Mouse (Mus musculus): ENCODE results near the gene Rnf157. TPM values are rescaled to one million over a fixed set of nuclear protein-coding genes. Genes with fewer than 3 reads are reported as not detected.
A peak's percentile ranks its signal among the peaks of the same experiment; 100 is the strongest.

Gene Rnf157
- total and polyA plus RNA-seq, 3 experiments: 8.7 to 39.3 (median 10.9) TPM

GRCm38 (mm10) chr11:116365432-116365831 is 47.4 kb downstream of the Rnf157 start:
- dilution Hi-C loops (cut with MboI; ENCODE audit: extremely low pct_ligation_motif_present, extremely low pct_unique_long_range_greater_than_20kb, low sequenced_read_pairs): no loop called here
- no peak for DNase-seq (ENCODE audit: extremely low read depth)
- H3K9ac ChIP-seq (ENCODE audit: insufficient read depth, low read depth): no peak overlapping the region
- no peaks in the 10 kb centered on the region for H3K79me2 ChIP-seq (replicated peaks; ENCODE audit: control insufficient read depth, extremely low read depth, insufficient read depth, poor library complexity, severe bottlenecking)
- peaks cover 43 to 61% of the 10 kb centered on the region in 2 experiments for H3K4me1 ChIP-seq (ENCODE audit: control insufficient read depth in 1 of 2, insufficient read depth in 2 of 2)
- H3K4me3 ChIP-seq (replicated peaks in 1 of 3; ENCODE audit: low read depth in 2 of 3, low read length in 2 of 3, poor library complexity in 1 of 3): no peak overlapping the region
- H3K4me2 ChIP-seq (ENCODE audit: insufficient read depth, low read depth, poor library complexity, severe bottlenecking): no peak overlapping the region
- TF ChIP-seq JUND (conservative IDR thresholded peaks at IDR 0.05; ENCODE audit: low read depth, low read length) (no peak), ELF1 (IDR thresholded peaks at IDR 0.05; ENCODE audit: low read depth, low read length) (no peak), BHLHE40 (IDR thresholded peaks at IDR 0.05; ENCODE audit: low read depth, low read length) (no peak), E2F4 (IDR thresholded peaks at IDR 0.05; ENCODE audit: insufficient replicate concordance, low read depth, low read length) (no peak)
- H3K27me3 ChIP-seq (replicated peaks): no peaks in the 10 kb centered on the region
- peaks cover 3 to 10% of the 10 kb centered on the region in 2 experiments for H3K36me3 ChIP-seq (replicated peaks in 1 of 2; ENCODE audit: control insufficient read depth in 1 of 2, insufficient read depth in 1 of 2, low read length in 1 of 2)
- H3K27ac ChIP-seq (ENCODE audit: insufficient read depth, low read depth): no peak overlapping the region
- H3K9me3 ChIP-seq (replicated peaks; ENCODE audit: low read length): no peaks in the 10 kb centered on the region
- in situ Hi-C loops (cut with MboI; ENCODE audit: low pct_ligation_motif_present, low pct_unique_long_range_greater_than_20kb, low sequenced_read_pairs): no loop called here

- dilution Hi-C loops (cut with MboI; ENCODE audit: extremely low pct_ligation_motif_present, extremely low pct_unique_long_range_greater_than_20kb, low sequenced_read_pairs): no loop called here
- peak overlapping the region; percentile 6; the same call in 1 of the 2 replicates for H3K27ac ChIP-seq (ENCODE audit: insufficient read depth, low read depth)
- H3K4me2 ChIP-seq (ENCODE audit: insufficient read depth, low read depth, poor library complexity, severe bottlenecking): no peak overlapping the region; the same call in 1 of the 2 replicates
- DNase-seq (ENCODE audit: extremely low read depth): peak; percentile 73
- no peak; the same call in 1 of the 2 replicates for TF ChIP-seq RAD21 (IDR thresholded peaks at IDR 0.05; ENCODE audit: low read depth, low read length)
- TF ChIP-seq ELF1 (IDR thresholded peaks at IDR 0.05; ENCODE audit: low read depth, low read length): peak; percentile 27
- TF ChIP-seq E2F4 (IDR thresholded peaks at IDR 0.05; ENCODE audit: insufficient replicate concordance, low read depth, low read length): no peak
- TF ChIP-seq BHLHE40 (IDR thresholded peaks at IDR 0.05; ENCODE audit: low read depth, low read length): peak; percentile 50
- TF ChIP-seq EP300 (IDR thresholded peaks at IDR 0.05; ENCODE audit: low read length): peak; percentile 49; the same call in 1 of the 2 replicates
- TF ChIP-seq ETS1 (conservative IDR thresholded peaks at IDR 0.05; ENCODE audit: low read depth, low read length): peak; percentile 59; the same call in 1 of the 2 replicates
- 0 out of 2 replicates have a peak, but pooled peaks have one; percentile 63 for TF ChIP-seq MXI1 (IDR thresholded peaks at IDR 0.05; ENCODE audit: low read depth, low read length)
- TF ChIP-seq POLR2AphosphoS2 (IDR thresholded peaks at IDR 0.05; ENCODE audit: low read depth, low read length): no peak
- TF ChIP-seq SIN3A (IDR thresholded peaks at IDR 0.05; ENCODE audit: low read length): peak; percentile 82
- no peak for TF ChIP-seq JUN (IDR thresholded peaks at IDR 0.05; ENCODE audit: insufficient read depth, low read depth, low read length)
- no peak for TF ChIP-seq ZMIZ1 (IDR thresholded peaks at IDR 0.05; ENCODE audit: low read depth, low read length)
- TF ChIP-seq MAZ (IDR thresholded peaks at IDR 0.05; ENCODE audit: low read depth, low read length): peak; percentile 85
- peak; percentile 71; the same call in 1 of the 2 replicates for TF ChIP-seq IRF4 (IDR thresholded peaks at IDR 0.05; ENCODE audit: low read depth, low read length)
- TF ChIP-seq CHD2 (IDR thresholded peaks at IDR 0.05; ENCODE audit: low read length): 0 out of 2 replicates have a peak, but pooled peaks have one; percentile 43
- TF ChIP-seq SMC3 (IDR thresholded peaks at IDR 0.05; ENCODE audit: low read depth, low read length): 0 out of 2 replicates have a peak, but pooled peaks have one; percentile 15
- TF ChIP-seq JUND (conservative IDR thresholded peaks at IDR 0.05; ENCODE audit: low read depth, low read length): no peak
- TF ChIP-seq UBTF (IDR thresholded peaks at IDR 0.05; ENCODE audit: low read depth, low read length): peak; percentile 81; the same call in 1 of the 2 replicates
- peak; percentile 74; the same call in 1 of the 2 replicates for TF ChIP-seq MEF2A (IDR thresholded peaks at IDR 0.05; ENCODE audit: borderline replicate concordance, low read depth, low read length)
- no peak for TF ChIP-seq TBP (conservative IDR thresholded peaks at IDR 0.05; ENCODE audit: low read depth, low read length)
- peak; percentile 64; the same call in 1 of the 2 replicates for TF ChIP-seq RCOR1 (conservative IDR thresholded peaks at IDR 0.05; ENCODE audit: low read depth, low read length)
- TF ChIP-seq CTCF (conservative IDR thresholded peaks at IDR 0.05 in 1 of 2, IDR thresholded peaks at IDR 0.05 in 1 of 2; ENCODE audit: low read depth in 2 of 2, low read length in 2 of 2): no peak
- TF ChIP-seq MYC (IDR thresholded peaks at IDR 0.05; ENCODE audit: low read depth, low read length): no peak
- no peak for TF ChIP-seq ZKSCAN1 (IDR thresholded peaks at IDR 0.05; ENCODE audit: borderline replicate concordance, low read depth, low read length)
- peak; percentile 98 for TF ChIP-seq CHD1 (IDR thresholded peaks at IDR 0.05; ENCODE audit: low read depth, low read length)
- TF ChIP-seq NRF1 (IDR thresholded peaks at IDR 0.05; ENCODE audit: low read depth, low read length): no peak
- peak; percentile 83; the same call in 1 of the 2 replicates for TF ChIP-seq TCF12 (IDR thresholded peaks at IDR 0.05; ENCODE audit: low read depth, low read length)
- TF ChIP-seq ZC3H11A (IDR thresholded peaks at IDR 0.05; ENCODE audit: low read depth, low read length): no peak
- TF ChIP-seq MAX (IDR thresholded peaks at IDR 0.05; ENCODE audit: low read length): peak; percentile 38; the same call in 1 of the 2 replicates
- no peak for TF ChIP-seq PAX5 (IDR thresholded peaks at IDR 0.05; ENCODE audit: low read length)
- no peak overlapping the region for H3K4me3 ChIP-seq (replicated peaks in 1 of 3; ENCODE audit: low read depth in 2 of 3, low read length in 2 of 3, poor library complexity in 1 of 3)
- H3K36me3 ChIP-seq (replicated peaks in 1 of 2; ENCODE audit: control insufficient read depth in 1 of 2, insufficient read depth in 1 of 2, low read length in 1 of 2): peaks cover 18 to 31% of the 10 kb centered on the region in 2 experiments
- in situ Hi-C loops (cut with MboI; ENCODE audit: low pct_ligation_motif_present, low pct_unique_long_range_greater_than_20kb, low sequenced_read_pairs): no loop called here
- H3K4me1 ChIP-seq (ENCODE audit: control insufficient read depth in 1 of 2, insufficient read depth in 2 of 2): peaks cover 31 to 56% of the 10 kb centered on the region in 2 experiments
- no peaks in the 10 kb centered on the region for H3K9me3 ChIP-seq (replicated peaks; ENCODE audit: low read length)
- no peaks in the 10 kb centered on the region for H3K79me2 ChIP-seq (replicated peaks; ENCODE audit: control insufficient read depth, extremely low read depth, insufficient read depth, poor library complexity, severe bottlenecking)
- H3K9ac ChIP-seq (ENCODE audit: insufficient read depth, low read depth): no peak overlapping the region
- H3K27me3 ChIP-seq (replicated peaks): no peaks in the 10 kb centered on the region
Observed at GRCm38 (mm10) chr11:116362015-116362414, 50.8 kb downstream of the Rnf157 start.

Measured in CH12.LX (cell line).